22 mouse cellular contexts compared by ENCODE assay signal in the genomic region with DNA sequence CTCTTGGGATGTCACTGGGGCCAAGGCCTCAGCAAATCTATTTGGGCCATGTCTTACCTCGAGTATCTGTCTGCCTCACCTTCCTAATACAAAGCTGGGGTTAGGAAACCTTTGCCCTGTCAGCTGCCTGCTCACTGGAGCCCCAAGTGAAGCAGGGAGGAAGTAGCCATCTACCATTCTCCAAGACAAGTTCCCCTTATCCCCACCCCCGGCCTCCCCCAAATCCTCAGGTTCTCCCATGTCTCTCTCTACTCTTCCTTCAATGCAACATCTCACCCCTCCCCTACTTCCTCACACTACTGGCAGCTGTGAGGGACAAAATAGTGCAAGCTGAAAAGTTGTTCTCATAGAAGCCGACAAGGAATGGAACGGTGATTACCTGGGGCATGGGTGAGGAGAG. TPM values are rescaled to one million over a fixed set of nuclear protein-coding genes. Genes with fewer than 3 reads are reported as not detected.
"Had no signal": no experiment of that assay in that cellular context is flagged by ENCODE, and none has a peak within 500 bp of the region (broad histone marks: within the 10 kb centered on the region; RNA-seq: fewer than 3 reads in every experiment).

No protein-coding gene starts in this region.

- H3K27ac ChIP-seq: liver, embryonic 14.5 days; lung, embryonic 15.5 days; midbrain, embryonic 12.5 days; midbrain, embryonic 15.5 days; neural tube, embryonic 12.5 days; stomach, embryonic 15.5 days; stomach, postnatal 0 days had no signal

- H3K9me3 ChIP-seq: lung, embryonic 15.5 days; megakaryocyte, embryonic 14.5 days; midbrain, embryonic 12.5 days; midbrain, embryonic 15.5 days; neural tube, embryonic 12.5 days; stomach, embryonic 15.5 days had no signal

- H3K27me3 ChIP-seq: lung, embryonic 15.5 days; megakaryocyte, embryonic 14.5 days; midbrain, embryonic 12.5 days; midbrain, embryonic 15.5 days; neural tube, embryonic 12.5 days; stomach, embryonic 15.5 days had no signal

- ATAC-seq: midbrain, embryonic 15.5 days had no signal

- H3K9ac ChIP-seq: liver, embryonic 14.5 days; lung, embryonic 15.5 days; midbrain, embryonic 12.5 days; midbrain, embryonic 15.5 days; neural tube, embryonic 12.5 days; stomach, embryonic 15.5 days had no signal

- DNase-seq: lung, postnatal 10 days; lung, postnatal 4 days; right cerebral cortex, postnatal 14 days; thymus, adult 2 months; thymus, postnatal 25 days; thymus, postnatal 4 days had no signal

- H3K36me3 ChIP-seq: midbrain, embryonic 12.5 days; midbrain, embryonic 15.5 days; stomach, embryonic 15.5 days had no signal

- H3K4me2 ChIP-seq: lung, embryonic 15.5 days; midbrain, embryonic 12.5 days; midbrain, embryonic 15.5 days; neural tube, embryonic 12.5 days; stomach, embryonic 15.5 days had no signal

- H3K4me3 ChIP-seq: lung, embryonic 15.5 days; megakaryocyte, embryonic 14.5 days; midbrain, embryonic 12.5 days; midbrain, embryonic 15.5 days; neural tube, embryonic 12.5 days; stomach, embryonic 15.5 days had no signal

- H3K4me1 ChIP-seq: midbrain, embryonic 15.5 days had no signal

RNA-seq across cellular contexts. Expression of a gene that starts 52.4 kb away (rescaled TPM):
- total RNA-seq: midbrain, postnatal 0 days; monocyte, adult 5-6 weeks; neutrophil, adult 5-6 weeks had no signal
- polyA plus RNA-seq: liver, embryonic 14.5 days; liver, embryonic 16.5 days; lung, embryonic 15.5 days; midbrain, embryonic 12.5 days; midbrain, embryonic 15.5 days; midbrain, postnatal 0 days; neural tube, embryonic 12.5 days; neural tube, embryonic 14.5 days; spleen, adult 2 months; stomach, embryonic 15.5 days; stomach, postnatal 0 days; testis, adult 2 months; thymus, adult 2 months; urinary bladder, adult 2 months had no signal
